Mouse (Mus musculus) bone marrow, adult 2 months (tissue): Measurements from ENCODE around the gene Tfr2.

Experiments
- CTCF ChIP-seq: fragments of 200-500 bp; IDR thresholded peaks from 2 replicates; pipeline ENCODE4 v1.5.1; 2011; ENCODE audit warnings: low read length, control low read depth; ENCODE audit not compliant: control insufficient read depth, insufficient read depth
- POLR2A ChIP-seq: fragments of 200-500 bp; IDR thresholded peaks from 2 replicates; pipeline ENCODE4 v1.6.1; 2011; ENCODE audit warnings: low read depth, mild to moderate bottlenecking, control low read depth, low read length, borderline replicate concordance; ENCODE audit not compliant: control insufficient read depth

DNA sequence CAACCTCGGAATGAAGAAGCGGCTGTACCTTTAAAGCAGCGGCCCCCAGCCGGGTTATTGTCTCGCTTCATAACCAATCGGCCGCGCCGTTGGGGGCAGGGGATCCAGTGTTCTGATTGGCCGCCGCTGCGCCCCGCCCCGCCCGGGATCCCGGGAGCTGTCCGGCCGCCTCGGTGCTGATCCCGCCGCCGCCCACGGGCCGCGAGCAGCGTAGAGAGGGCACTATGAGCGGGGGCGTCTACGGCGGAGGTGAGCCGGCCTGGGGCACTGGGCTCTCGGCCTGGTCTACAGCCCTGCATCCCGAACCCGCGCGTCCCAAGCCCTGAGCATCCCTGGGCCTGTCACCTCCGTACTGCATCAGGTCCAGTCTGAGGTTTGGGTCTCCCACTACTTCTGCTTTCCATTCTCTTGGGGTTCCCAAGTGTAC, 16.2 kb upstream of the Tfr2 start, which contains the start of gene Actl6b:
- no peak for TF ChIP-seq CTCF
- TF ChIP-seq POLR2A, result no peak
